Mouse (Mus musculus): Measurements from ENCODE around the gene Gpr55. TPM values are rescaled to one million over a fixed set of nuclear protein-coding genes. Genes with fewer than 3 reads are reported as not detected.

Gene Gpr55
- polyA plus RNA-seq, 1 experiment from 2014 or later: not detected

- no peaks in the 10 kb centered on the region for H3K36me3 ChIP-seq (ENCODE audit: control insufficient read depth, insufficient read depth, low read length)
- 23% methylated on average over 4 of the region's 4 CpGs for WGBS
Measured at GRCm38 (mm10) chr1:85928688-85929065, 32.1 kb downstream of the Gpr55 start.

GRCm38 (mm10) chr1:85928057-85928687 lies 32.6 kb downstream of the Gpr55 start, which contains the start of gene 4933407L21Rik:
Gene 4933407L21Rik (plus strand): TSS chr1:85928483.
- 53% methylated on average over 4 of the region's 4 CpGs for WGBS
- no peak within 1 kb of the TSS for H3K9ac ChIP-seq (ENCODE audit: low read depth, low read length)
- H3K36me3 ChIP-seq (ENCODE audit: control insufficient read depth, insufficient read depth, low read length): no peaks in the 10 kb centered on the region
- H3K4me3 ChIP-seq (ENCODE audit: low read length): no peak within 1 kb of the TSS
- H3K4me2 ChIP-seq (replicated peaks; ENCODE audit: low read depth, low read length): no peak within 1 kb of the TSS
- peaks cover 17% of the 10 kb centered on the region; the same call in 1 of the 2 replicates for H3K4me1 ChIP-seq (ENCODE audit: control insufficient read depth, insufficient read depth, low read length)
- ATAC-seq (ENCODE audit: low FRiP score, low TSS enrichment): peak; percentile 41; the same call in 1 of the 2 replicates
- no peaks in the 10 kb centered on the region for H3K9me3 ChIP-seq (ENCODE audit: control insufficient read depth, low read length)
- H3K27me3 ChIP-seq (ENCODE audit: control insufficient read depth, insufficient read depth, low read length): no peaks in the 10 kb centered on the region
- H3K27ac ChIP-seq (ENCODE audit: low read depth, low read length): peak within 1 kb of the TSS; percentile 66; the same call in 1 of the 2 replicates

More at GRCm38 (mm10) chr1:85928688-85929065, 32.1 kb downstream of the Gpr55 start:
- Histone ChIP-seq H3K9me3 (ENCODE audit: control insufficient read depth, low read length) (no peaks in the 10 kb centered on the region), H3K4me2 (replicated peaks; ENCODE audit: low read depth, low read length) (no peak overlapping the region), H3K4me1 (ENCODE audit: control insufficient read depth, insufficient read depth, low read length) (peaks cover 22% of the 10 kb centered on the region; the same call in 1 of the 2 replicates), H3K27ac (ENCODE audit: low read depth, low read length) (peak overlapping the region; percentile 66; the same call in 1 of the 2 replicates), H3K27me3 (ENCODE audit: control insufficient read depth, insufficient read depth, low read length) (no peaks in the 10 kb centered on the region), H3K9ac (ENCODE audit: low read depth, low read length) (no peak overlapping the region), H3K4me3 (ENCODE audit: low read length) (no peak overlapping the region)
- peak; percentile 13; the same call in 1 of the 2 replicates for ATAC-seq (ENCODE audit: low FRiP score, low TSS enrichment)

- H3K4me2 ChIP-seq (replicated peaks; ENCODE audit: low read depth, low read length): no peak overlapping the region
- peaks cover 10% of the 10 kb centered on the region; the same call in 1 of the 2 replicates for H3K4me1 ChIP-seq (ENCODE audit: control insufficient read depth, insufficient read depth, low read length)
- WGBS: 77% methylated on average over 5 of the region's 5 CpGs
Measured at GRCm38 (mm10) chr1:85925183-85925582, 35.6 kb downstream of the Gpr55 start.

GRCm38 (mm10) chr1:85922865-85923211 lies 38.0 kb downstream of the Gpr55 start:
- WGBS: 59% methylated on average over 5 of the region's 5 CpGs
- H3K4me1 ChIP-seq (ENCODE audit: control insufficient read depth, insufficient read depth, low read length): no peaks in the 10 kb centered on the region
- no peak overlapping the region for H3K27ac ChIP-seq (ENCODE audit: low read depth, low read length)
- H3K9me3 ChIP-seq (ENCODE audit: control insufficient read depth, low read length): no peaks in the 10 kb centered on the region
- no peak for ATAC-seq (ENCODE audit: low FRiP score, low TSS enrichment)
- no peak overlapping the region for H3K4me2 ChIP-seq (replicated peaks; ENCODE audit: low read depth, low read length)
- no peak overlapping the region for H3K4me3 ChIP-seq (ENCODE audit: low read length)
- H3K36me3 ChIP-seq (ENCODE audit: control insufficient read depth, insufficient read depth, low read length): no peaks in the 10 kb centered on the region
- H3K27me3 ChIP-seq (ENCODE audit: control insufficient read depth, insufficient read depth, low read length): no peaks in the 10 kb centered on the region
- H3K9ac ChIP-seq (ENCODE audit: low read depth, low read length): no peak overlapping the region

More at GRCm38 (mm10) chr1:85925183-85925582, 35.6 kb downstream of the Gpr55 start:
- no peaks in the 10 kb centered on the region for H3K27me3 ChIP-seq (ENCODE audit: control insufficient read depth, insufficient read depth, low read length)
- no peak for ATAC-seq (ENCODE audit: low FRiP score, low TSS enrichment)
- no peak overlapping the region for H3K4me3 ChIP-seq (ENCODE audit: low read length)
- H3K27ac ChIP-seq (ENCODE audit: low read depth, low read length): no peak overlapping the region
- no peaks in the 10 kb centered on the region for H3K9me3 ChIP-seq (ENCODE audit: control insufficient read depth, low read length)
- no peak overlapping the region for H3K9ac ChIP-seq (ENCODE audit: low read depth, low read length)
- H3K36me3 ChIP-seq (ENCODE audit: control insufficient read depth, insufficient read depth, low read length): no peaks in the 10 kb centered on the region

- H3K9ac ChIP-seq (ENCODE audit: low read depth, low read length): no peak overlapping the region
- no peak for ATAC-seq (ENCODE audit: low FRiP score, low TSS enrichment)
- H3K4me3 ChIP-seq (ENCODE audit: low read length): no peak overlapping the region
- no peak overlapping the region for H3K27ac ChIP-seq (ENCODE audit: low read depth, low read length)
- 77% methylated on average over 7 of the region's 7 CpGs for WGBS
- no peaks in the 10 kb centered on the region for H3K9me3 ChIP-seq (ENCODE audit: control insufficient read depth, low read length)
- H3K27me3 ChIP-seq (ENCODE audit: control insufficient read depth, insufficient read depth, low read length): no peaks in the 10 kb centered on the region
- no peaks in the 10 kb centered on the region for H3K4me1 ChIP-seq (ENCODE audit: control insufficient read depth, insufficient read depth, low read length)
- no peaks in the 10 kb centered on the region for H3K36me3 ChIP-seq (ENCODE audit: control insufficient read depth, insufficient read depth, low read length)
- H3K4me2 ChIP-seq (replicated peaks; ENCODE audit: low read depth, low read length): no peak overlapping the region
Measured at GRCm38 (mm10) chr1:85922127-85922864, 38.5 kb downstream of the Gpr55 start.

- Histone ChIP-seq H3K27ac (ENCODE audit: low read depth, low read length) (no peak overlapping the region), H3K27me3 (ENCODE audit: control insufficient read depth, insufficient read depth, low read length) (no peaks in the 10 kb centered on the region), H3K9me3 (ENCODE audit: control insufficient read depth, low read length) (no peaks in the 10 kb centered on the region), H3K4me2 (replicated peaks; ENCODE audit: low read depth, low read length) (no peak overlapping the region), H3K4me1 (ENCODE audit: control insufficient read depth, insufficient read depth, low read length) (no peaks in the 10 kb centered on the region), H3K36me3 (ENCODE audit: control insufficient read depth, insufficient read depth, low read length) (no peaks in the 10 kb centered on the region), H3K4me3 (ENCODE audit: low read length) (no peak overlapping the region), H3K9ac (ENCODE audit: low read depth, low read length) (no peak overlapping the region)
- no peak for ATAC-seq (ENCODE audit: low FRiP score, low TSS enrichment)
- WGBS: 87% methylated on average over 7 of the region's 7 CpGs
Measured at GRCm38 (mm10) chr1:85921725-85922124, 39.1 kb downstream of the Gpr55 start.

- Histone ChIP-seq H3K4me1 (ENCODE audit: control insufficient read depth, insufficient read depth, low read length) (no peaks in the 10 kb centered on the region), H3K27me3 (ENCODE audit: control insufficient read depth, insufficient read depth, low read length) (no peaks in the 10 kb centered on the region), H3K4me2 (replicated peaks; ENCODE audit: low read depth, low read length) (no peak overlapping the region), H3K36me3 (ENCODE audit: control insufficient read depth, insufficient read depth, low read length) (no peaks in the 10 kb centered on the region), H3K4me3 (ENCODE audit: low read length) (no peak overlapping the region), H3K27ac (ENCODE audit: low read depth, low read length) (no peak overlapping the region), H3K9ac (ENCODE audit: low read depth, low read length) (no peak overlapping the region), H3K9me3 (ENCODE audit: control insufficient read depth, low read length) (no peaks in the 10 kb centered on the region)
- peak; percentile 44; the same call in 1 of the 2 replicates for ATAC-seq (ENCODE audit: low FRiP score, low TSS enrichment)
- 41% methylated on average over 7 of the region's 7 CpGs for WGBS
Measured at GRCm38 (mm10) chr1:85919621-85920020, 41.2 kb downstream of the Gpr55 start.

GRCm38 (mm10) chr1:85916830-85917450 lies 43.9 kb downstream of the Gpr55 start:
- ATAC-seq (ENCODE audit: low FRiP score, low TSS enrichment): no peak
- WGBS: 66% methylated on average over 4 of the region's 4 CpGs

GRCm38 (mm10) chr1:85915890-85916289 lies 44.9 kb downstream of the Gpr55 start:
- H3K4me2 ChIP-seq (replicated peaks; ENCODE audit: low read depth, low read length): no peak overlapping the region
- no peaks in the 10 kb centered on the region; the same call in 1 of the 2 replicates for H3K36me3 ChIP-seq (ENCODE audit: control insufficient read depth, insufficient read depth, low read length)
- no peak for ATAC-seq (ENCODE audit: low FRiP score, low TSS enrichment)
- no peak overlapping the region for H3K27ac ChIP-seq (ENCODE audit: low read depth, low read length)
- no peaks in the 10 kb centered on the region for H3K27me3 ChIP-seq (ENCODE audit: control insufficient read depth, insufficient read depth, low read length)
- H3K9me3 ChIP-seq (ENCODE audit: control insufficient read depth, low read length): no peaks in the 10 kb centered on the region
- no peak overlapping the region for H3K9ac ChIP-seq (ENCODE audit: low read depth, low read length)
- no peak overlapping the region for H3K4me3 ChIP-seq (ENCODE audit: low read length)
- no peaks in the 10 kb centered on the region for H3K4me1 ChIP-seq (ENCODE audit: control insufficient read depth, insufficient read depth, low read length)

More at GRCm38 (mm10) chr1:85916830-85917450, 43.9 kb downstream of the Gpr55 start:
- no peaks in the 10 kb centered on the region for H3K4me1 ChIP-seq (ENCODE audit: control insufficient read depth, insufficient read depth, low read length)
- H3K9ac ChIP-seq (ENCODE audit: low read depth, low read length): no peak overlapping the region
- H3K27ac ChIP-seq (ENCODE audit: low read depth, low read length): no peak overlapping the region
- no peaks in the 10 kb centered on the region for H3K36me3 ChIP-seq (ENCODE audit: control insufficient read depth, insufficient read depth, low read length)
- H3K4me2 ChIP-seq (replicated peaks; ENCODE audit: low read depth, low read length): no peak overlapping the region
- no peaks in the 10 kb centered on the region for H3K9me3 ChIP-seq (ENCODE audit: control insufficient read depth, low read length)
- H3K4me3 ChIP-seq (ENCODE audit: low read length): no peak overlapping the region
- H3K27me3 ChIP-seq (ENCODE audit: control insufficient read depth, insufficient read depth, low read length): no peaks in the 10 kb centered on the region
